Mouse (Mus musculus): ENCODE measurements around the gene 4833420G17Rik. TPM values are rescaled to one million over a fixed set of nuclear protein-coding genes. Genes with fewer than 3 reads are reported as not detected.

4833420G17Rik gene
- polyA plus RNA-seq (2015; fragmentation: Nextera tagmentation; extraction: Ambion mirVana) = 35.3 and 39.7 TPM in 2 replicates

DNA sequence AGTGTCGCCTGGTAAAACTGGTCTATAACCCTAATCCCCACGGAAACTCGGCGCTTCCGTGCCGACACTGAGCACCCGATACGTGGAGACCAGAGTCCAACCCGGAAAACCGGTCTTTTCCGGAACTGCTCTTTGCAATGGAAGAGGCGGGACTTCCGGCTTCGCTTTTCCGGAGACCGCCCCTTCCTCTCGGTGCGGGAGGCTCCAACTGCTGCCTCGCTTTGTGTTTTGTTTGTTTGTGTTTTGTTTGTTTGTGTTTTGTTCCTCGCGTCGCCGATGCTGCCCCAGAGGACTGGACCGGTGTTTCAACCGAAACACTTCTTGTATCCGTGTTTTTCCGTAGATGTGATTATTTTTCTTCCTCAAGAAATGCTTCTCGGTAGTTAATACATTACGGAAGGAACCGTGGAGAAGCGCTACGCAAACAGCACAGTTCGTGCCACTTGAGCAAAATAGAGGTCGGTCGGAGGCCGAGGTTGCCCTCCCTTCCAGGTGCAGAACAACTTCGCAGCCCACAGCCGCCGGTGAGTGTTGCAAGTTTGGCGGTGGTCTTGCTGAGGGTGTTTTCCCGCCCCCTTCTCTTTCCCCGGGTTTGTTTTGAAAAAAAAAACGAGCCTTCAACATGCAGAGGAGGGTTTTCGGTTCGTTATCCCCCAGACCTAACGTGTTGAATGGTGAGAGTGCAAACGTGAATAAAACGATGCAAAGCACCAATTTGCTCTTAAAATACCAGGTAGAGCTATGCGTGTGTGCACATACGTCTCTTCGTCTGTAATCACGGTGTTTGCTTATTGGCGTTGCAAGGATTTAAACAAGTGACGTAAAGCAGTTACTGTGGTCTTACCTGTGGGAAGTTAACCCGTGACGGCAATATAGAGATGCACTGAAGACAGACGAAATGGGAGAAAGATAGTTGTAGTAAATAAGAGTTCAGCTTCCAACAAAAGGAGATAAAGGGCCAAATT, at the start of gene 4833420G17Rik:
TSS of gene 4833420G17Rik (plus strand) at position 173 of the 965 bp plus-strand sequence.
- peak; percentile 93 for ATAC-seq (replicated peaks; ENCODE audit: insufficient number of reproducible peaks, insufficient read depth, low FRiP score, low read depth)
- peaks cover 30% of the 10 kb centered on the region for H3K36me3 ChIP-seq
- WGBS = 8% methylated on average over 57 of the region's 57 CpGs

DNA sequence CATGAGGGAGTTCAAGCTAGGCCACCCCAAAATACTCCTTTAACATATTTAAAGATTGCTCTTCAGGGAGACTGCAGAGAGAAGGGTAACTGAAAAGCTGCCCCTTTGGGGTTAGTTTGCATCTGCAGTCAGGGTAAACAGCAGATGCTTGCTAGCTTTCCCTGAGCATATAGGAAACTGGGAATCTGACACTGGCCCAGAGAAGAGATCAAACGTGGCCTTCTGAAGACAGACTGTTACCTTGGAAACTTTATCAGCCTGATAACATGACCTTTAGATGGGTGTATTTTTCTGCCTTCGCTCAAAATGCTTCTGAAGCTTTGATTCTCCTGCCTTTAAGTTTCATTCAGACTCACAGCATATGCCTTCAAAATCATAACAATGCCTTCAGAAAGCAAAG, 49.5 kb upstream of the 4833420G17Rik start:
- peaks cover 13% of the 10 kb centered on the region for H3K4me1 ChIP-seq (replicated peaks)
- no peak for ATAC-seq (replicated peaks; ENCODE audit: insufficient number of reproducible peaks, insufficient read depth, low FRiP score, low read depth)
- WGBS = 8% methylated on average over 2 of the region's 2 CpGs
- H3K4me2 ChIP-seq = no peak overlapping the region
- no peaks in the 10 kb centered on the region for H3K9me3 ChIP-seq (replicated peaks)
- no peak overlapping the region for H3K27ac ChIP-seq
- H3K4me3 ChIP-seq = no peak overlapping the region
- no peak overlapping the region for H3K9ac ChIP-seq
- H3K27me3 ChIP-seq = no peaks in the 10 kb centered on the region
- no peaks in the 10 kb centered on the region for H3K36me3 ChIP-seq

More for the DNA sequence above, at the start of gene 4833420G17Rik:
- Histone ChIP-seq H3K4me3 (peak within 1 kb of the TSS; percentile 74), H3K4me2 (peak within 1 kb of the TSS; percentile 72), H3K27me3 (no peaks in the 10 kb centered on the region), H3K9ac (peak within 1 kb of the TSS; percentile 69), H3K27ac (peak within 1 kb of the TSS; percentile 75), H3K4me1 (replicated peaks) (peaks cover 12% of the 10 kb centered on the region), H3K9me3 (replicated peaks) (no peaks in the 10 kb centered on the region)

DNA sequence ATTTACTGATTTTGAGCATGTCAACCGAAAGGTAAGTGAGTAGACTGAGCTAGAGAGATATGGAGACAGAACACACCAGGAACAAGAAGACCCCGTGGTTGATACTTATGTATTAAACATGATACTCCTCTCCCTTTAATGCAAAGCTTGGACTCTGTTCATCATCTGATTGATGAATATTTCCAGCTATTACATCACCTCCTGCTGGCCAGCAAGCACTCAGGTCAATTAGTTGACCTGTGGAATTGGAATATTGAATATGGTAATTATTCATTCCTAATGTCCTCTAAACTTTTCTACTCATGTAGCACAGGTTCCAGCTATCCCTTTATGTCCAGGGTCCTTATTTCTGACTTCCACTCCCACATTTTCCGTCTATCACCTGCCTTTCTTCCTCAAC, 44.1 kb upstream of the 4833420G17Rik start:
- Histone ChIP-seq H3K36me3 (no peaks in the 10 kb centered on the region), H3K4me1 (replicated peaks) (no peaks in the 10 kb centered on the region), H3K4me3 (no peak overlapping the region), H3K9me3 (replicated peaks) (no peaks in the 10 kb centered on the region), H3K9ac (no peak overlapping the region), H3K4me2 (no peak overlapping the region), H3K27ac (no peak overlapping the region), H3K27me3 (no peaks in the 10 kb centered on the region)
- WGBS = 91% methylated on average over 3 of the region's 3 CpGs
- ATAC-seq (replicated peaks; ENCODE audit: insufficient number of reproducible peaks, insufficient read depth, low FRiP score, low read depth) = no peak

DNA sequence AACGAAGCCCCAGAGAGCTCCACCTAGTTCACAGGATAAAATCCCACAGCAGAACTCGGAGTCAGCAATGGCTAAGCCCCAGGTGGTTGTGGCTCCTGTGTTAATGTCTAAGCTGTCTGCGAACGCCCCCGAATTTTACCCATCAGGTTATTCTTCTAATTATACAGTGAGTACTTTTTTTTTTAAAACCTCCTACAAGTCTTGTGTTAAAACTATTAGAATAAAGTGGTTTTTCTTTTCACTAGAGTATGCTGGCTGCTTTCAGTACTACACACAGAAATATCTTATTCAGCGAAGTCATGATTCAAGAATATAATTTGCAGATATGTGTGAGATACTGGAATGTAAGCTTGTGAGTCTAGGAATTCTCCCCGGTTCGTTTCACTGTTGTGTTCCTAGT, 32.4 kb upstream of the 4833420G17Rik start:
- Histone ChIP-seq H3K27me3 (no peaks in the 10 kb centered on the region), H3K27ac (peak overlapping the region; percentile 95), H3K9me3 (replicated peaks) (no peaks in the 10 kb centered on the region), H3K9ac (peak overlapping the region; percentile 98), H3K4me3 (peak overlapping the region; percentile 88), H3K36me3 (no peaks in the 10 kb centered on the region), H3K4me1 (replicated peaks) (peaks cover 18% of the 10 kb centered on the region), H3K4me2 (peak overlapping the region; percentile 78)
- whole genome bisulfite sequencing = 11% methylated on average over 8 of the region's 8 CpGs
- no peak for ATAC-seq (replicated peaks; ENCODE audit: insufficient number of reproducible peaks, insufficient read depth, low FRiP score, low read depth)

DNA sequence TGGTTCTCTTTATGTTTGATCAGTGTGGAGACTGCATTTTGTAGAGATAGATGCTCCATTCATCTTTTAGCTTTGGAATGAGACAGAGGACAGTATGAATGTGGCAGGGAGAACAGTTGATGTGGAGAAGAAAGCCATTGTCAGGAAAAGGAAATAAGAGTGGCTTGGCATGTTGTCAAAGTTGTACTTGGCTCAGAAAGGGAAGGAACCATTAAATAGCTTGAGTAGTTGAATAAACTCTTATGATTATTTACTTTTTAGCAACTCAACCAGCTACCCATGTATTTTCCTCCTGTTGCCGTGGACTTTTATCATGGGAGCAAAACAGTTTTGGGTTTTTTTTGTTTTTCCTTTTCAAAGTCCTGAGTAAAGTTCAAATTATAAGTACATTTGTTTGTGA, 30.5 kb upstream of the 4833420G17Rik start:
- Histone ChIP-seq H3K36me3 (peaks cover 9% of the 10 kb centered on the region), H3K4me2 (no peak overlapping the region), H3K4me3 (no peak overlapping the region), H3K27me3 (no peaks in the 10 kb centered on the region), H3K27ac (peak overlapping the region; percentile 30), H3K9me3 (replicated peaks) (no peaks in the 10 kb centered on the region), H3K4me1 (replicated peaks) (peaks cover 18% of the 10 kb centered on the region), H3K9ac (no peak overlapping the region)
- WGBS = 74% methylated on average over 1 of the region's 1 CpGs
- ATAC-seq (replicated peaks; ENCODE audit: insufficient number of reproducible peaks, insufficient read depth, low FRiP score, low read depth) = no peak

DNA sequence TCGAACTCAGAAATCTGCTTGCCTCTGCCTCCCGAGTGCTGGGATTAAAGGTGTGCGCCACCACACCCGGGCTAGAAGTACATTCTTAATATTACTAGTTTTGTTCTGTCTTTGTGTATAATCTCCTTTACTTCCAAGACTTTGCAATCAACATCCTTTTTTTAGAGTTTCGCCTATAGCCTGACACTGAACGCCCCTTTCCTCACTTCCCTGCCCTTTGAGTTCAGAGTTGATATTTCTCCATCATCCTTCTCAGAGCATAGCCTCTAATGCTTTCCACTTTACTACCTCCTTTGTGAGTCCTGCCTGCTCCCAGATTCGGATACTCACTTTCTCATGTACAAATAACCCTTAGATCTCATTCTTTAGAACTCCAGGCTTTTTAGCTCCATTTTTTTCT, 28.2 kb upstream of the 4833420G17Rik start:
- Histone ChIP-seq H3K27ac (no peak overlapping the region), H3K36me3 (peaks cover 21% of the 10 kb centered on the region), H3K4me1 (replicated peaks) (peaks cover 18% of the 10 kb centered on the region), H3K9me3 (replicated peaks) (no peaks in the 10 kb centered on the region), H3K9ac (no peak overlapping the region), H3K27me3 (no peaks in the 10 kb centered on the region), H3K4me3 (no peak overlapping the region), H3K4me2 (no peak overlapping the region)
- 90% methylated on average over 7 of the region's 7 CpGs for WGBS
- ATAC-seq (replicated peaks; ENCODE audit: insufficient number of reproducible peaks, insufficient read depth, low FRiP score, low read depth) = no peak

DNA sequence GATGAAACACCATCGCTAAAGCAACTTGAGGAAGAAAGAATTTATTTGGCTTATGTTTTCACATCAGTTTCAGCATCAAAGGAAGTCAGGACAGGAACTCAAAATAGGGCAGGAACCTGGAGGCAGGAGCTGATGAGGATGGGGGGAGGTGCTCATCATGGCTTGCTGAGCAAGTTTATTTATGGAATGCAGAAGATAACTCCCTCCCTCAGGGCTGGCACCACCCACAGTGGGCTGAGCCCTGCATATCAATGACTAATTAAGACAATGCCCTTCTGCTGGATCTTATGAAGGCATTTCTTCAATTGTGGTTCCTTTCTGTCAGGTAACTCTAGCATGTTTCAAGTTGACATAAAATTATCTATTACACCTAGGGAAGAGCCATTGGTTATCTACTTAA, 20.3 kb upstream of the 4833420G17Rik start:
- H3K36me3 ChIP-seq = peaks cover 60% of the 10 kb centered on the region
- H3K27me3 ChIP-seq = no peaks in the 10 kb centered on the region
- ATAC-seq (replicated peaks; ENCODE audit: insufficient number of reproducible peaks, insufficient read depth, low FRiP score, low read depth) = no peak
- no peaks in the 10 kb centered on the region for H3K4me1 ChIP-seq (replicated peaks)
- no peak overlapping the region for H3K4me3 ChIP-seq
- WGBS = 84% methylated on average over 1 of the region's 1 CpGs
- H3K27ac ChIP-seq = no peak overlapping the region
- no peaks in the 10 kb centered on the region for H3K9me3 ChIP-seq (replicated peaks)
- no peak overlapping the region for H3K9ac ChIP-seq
- no peak overlapping the region for H3K4me2 ChIP-seq

DNA sequence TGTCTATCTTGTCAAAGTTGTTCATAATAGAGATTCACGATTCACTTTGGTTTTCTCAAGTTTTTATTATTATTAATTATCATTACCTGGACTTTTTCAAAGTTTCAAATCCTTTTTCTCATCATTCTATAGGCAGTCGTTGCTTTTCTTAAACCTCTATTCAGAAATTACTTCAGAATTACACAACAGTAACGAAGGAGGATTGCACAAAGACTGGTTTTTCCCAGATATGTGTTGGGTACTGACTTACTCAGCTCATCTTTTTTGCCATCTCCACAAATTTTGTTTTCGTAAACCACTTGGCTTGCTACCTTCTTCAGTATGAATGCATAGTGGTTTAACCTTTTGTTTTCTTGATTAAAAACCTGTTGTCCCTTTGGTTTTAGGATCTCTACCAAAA, 9.0 kb upstream of the 4833420G17Rik start:
- no peak overlapping the region for H3K4me3 ChIP-seq
- H3K4me2 ChIP-seq = no peak overlapping the region
- no peak overlapping the region for H3K27ac ChIP-seq
- no peak for ATAC-seq (replicated peaks; ENCODE audit: insufficient number of reproducible peaks, insufficient read depth, low FRiP score, low read depth)
- no peaks in the 10 kb centered on the region for H3K27me3 ChIP-seq
- WGBS = 95% methylated on average over 4 of the region's 4 CpGs
- H3K9me3 ChIP-seq (replicated peaks) = no peaks in the 10 kb centered on the region
- H3K4me1 ChIP-seq (replicated peaks) = no peaks in the 10 kb centered on the region
- H3K9ac ChIP-seq = no peak overlapping the region
- peaks cover 60% of the 10 kb centered on the region for H3K36me3 ChIP-seq

DNA sequence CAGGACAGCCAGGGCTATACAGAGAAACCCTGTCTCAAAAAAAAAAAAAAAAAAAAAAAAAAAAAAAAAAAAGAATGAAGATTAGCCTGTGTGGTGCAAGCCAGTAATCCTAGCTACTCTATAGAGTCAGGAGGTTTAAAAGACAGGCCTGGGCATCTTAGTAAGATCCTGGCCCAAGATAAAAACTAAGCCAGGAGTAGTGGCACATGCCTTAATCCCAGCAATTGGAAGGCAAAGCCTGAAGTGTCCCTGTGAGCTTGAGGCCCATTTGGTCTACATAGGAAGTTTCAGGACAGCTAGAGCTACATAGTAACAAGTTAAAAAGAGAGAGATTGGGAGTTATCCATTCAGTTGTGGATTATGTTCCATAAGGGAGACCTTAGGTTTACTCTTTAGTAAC, 7.5 kb upstream of the 4833420G17Rik start:
- peaks cover 61% of the 10 kb centered on the region for H3K36me3 ChIP-seq
- no peaks in the 10 kb centered on the region for H3K27me3 ChIP-seq

DNA sequence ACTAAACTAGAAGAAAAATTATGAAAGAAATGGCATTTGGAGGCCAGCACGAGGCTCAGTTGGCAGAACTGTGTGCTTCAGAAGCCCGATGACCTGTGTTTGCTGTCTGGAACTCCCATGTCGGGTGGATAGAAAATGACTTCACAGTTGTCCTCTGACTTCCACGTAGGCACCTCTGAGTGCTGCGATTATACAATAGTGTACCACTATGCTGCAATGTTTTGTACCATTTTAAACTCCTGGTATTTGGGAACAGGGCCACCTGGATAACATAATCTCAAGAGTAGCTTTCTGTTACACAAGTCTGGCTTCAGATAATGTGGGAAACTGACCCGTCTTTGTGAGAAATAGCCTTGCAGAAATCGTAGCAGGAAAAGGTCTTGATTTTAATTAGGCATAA, 6.2 kb upstream of the 4833420G17Rik start:
- ATAC-seq (replicated peaks; ENCODE audit: insufficient number of reproducible peaks, insufficient read depth, low FRiP score, low read depth) = no peak
- H3K9ac ChIP-seq = no peak overlapping the region
- 82% methylated on average over 7 of the region's 7 CpGs for WGBS
- H3K4me1 ChIP-seq (replicated peaks) = no peaks in the 10 kb centered on the region
- no peaks in the 10 kb centered on the region for H3K27me3 ChIP-seq
- H3K27ac ChIP-seq = no peak overlapping the region
- H3K4me2 ChIP-seq = no peak overlapping the region
- no peak overlapping the region for H3K4me3 ChIP-seq
- H3K9me3 ChIP-seq (replicated peaks) = no peaks in the 10 kb centered on the region
- peaks cover 48% of the 10 kb centered on the region for H3K36me3 ChIP-seq

More for the DNA sequence above, 7.5 kb upstream of the 4833420G17Rik start:
- H3K27ac ChIP-seq = no peak overlapping the region
- no peak for ATAC-seq (replicated peaks; ENCODE audit: insufficient number of reproducible peaks, insufficient read depth, low FRiP score, low read depth)
- no peak overlapping the region for H3K4me2 ChIP-seq
- no peak overlapping the region for H3K4me3 ChIP-seq
- no peaks in the 10 kb centered on the region for H3K4me1 ChIP-seq (replicated peaks)
- H3K9me3 ChIP-seq (replicated peaks) = no peaks in the 10 kb centered on the region
- H3K9ac ChIP-seq = no peak overlapping the region

DNA sequence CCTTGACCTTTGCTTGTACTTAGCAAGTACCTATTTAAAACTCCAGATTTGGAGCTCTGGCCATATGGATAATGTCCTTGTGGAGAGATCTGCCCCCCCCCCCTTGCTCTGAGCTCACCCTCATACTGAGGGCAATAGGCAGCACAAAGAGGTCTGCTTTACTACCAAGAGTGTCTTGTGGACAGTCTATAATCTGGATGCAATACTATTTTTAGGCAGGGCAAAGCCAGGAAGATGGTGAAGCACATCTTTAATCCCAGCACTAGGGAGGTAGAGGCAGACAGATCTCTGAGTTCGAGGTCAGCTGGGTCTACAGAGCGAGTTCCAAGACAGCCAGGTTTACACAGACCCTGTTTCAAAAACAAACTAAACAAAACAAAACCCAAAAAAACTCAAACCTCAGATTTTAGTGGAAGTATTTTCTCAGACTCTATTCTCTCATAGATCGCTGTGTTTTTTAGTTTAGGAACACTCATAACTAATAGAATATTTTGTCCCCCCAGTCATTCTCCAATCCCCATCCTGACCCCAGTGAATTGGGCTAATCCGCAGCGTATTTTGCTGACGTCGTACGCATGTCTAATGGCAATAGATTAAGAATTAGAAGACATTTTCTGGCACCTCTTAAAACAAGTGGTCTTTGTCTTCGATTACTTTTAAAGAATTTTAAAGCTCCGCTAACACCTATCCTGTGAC, 520 bp upstream of the 4833420G17Rik start:
- 10% methylated on average over 10 of the region's 10 CpGs for WGBS
- Histone ChIP-seq H3K4me2 (peak overlapping the region; percentile 61), H3K4me1 (replicated peaks) (peaks cover 12% of the 10 kb centered on the region), H3K36me3 (peaks cover 26% of the 10 kb centered on the region), H3K27me3 (no peaks in the 10 kb centered on the region), H3K9ac (peak overlapping the region; percentile 69), H3K4me3 (peak overlapping the region; percentile 74), H3K9me3 (replicated peaks) (no peaks in the 10 kb centered on the region), H3K27ac (peak overlapping the region; percentile 75)
- peak; percentile 19; the same call in 1 of the 2 replicates for ATAC-seq (replicated peaks; ENCODE audit: insufficient number of reproducible peaks, insufficient read depth, low FRiP score, low read depth)
